Mouse (Mus musculus) thymus, postnatal 36 days (tissue): Measurements from ENCODE around the gene Adat3.

Experiments
- DNase-seq, 2 experiments: peaks; one replicate each; pipeline ENCODE4 v3.0.0; 2022; ENCODE audit warnings: mixed read lengths in 2 of 2

Adat3 gene

GRCm38 (mm10) chr10:80655406-80656129 is 52.9 kb downstream of the Adat3 start:
- DNase-seq = no peak

GRCm38 (mm10) chr10:80656130-80656862 is 53.6 kb downstream of the Adat3 start:
- DNase-seq = peak; percentile 94 to 97

- peak in 1 of 2 experiments; percentile 69 for DNase-seq
Measured at GRCm38 (mm10) chr10:80656863-80657623, 54.4 kb downstream of the Adat3 start, which contains the start of gene Btbd2. Gene Btbd2, minus strand, starts transcription at chr10:80657071.
